ENCODE assay signal across 8 mouse cellular contexts in the genomic region with DNA sequence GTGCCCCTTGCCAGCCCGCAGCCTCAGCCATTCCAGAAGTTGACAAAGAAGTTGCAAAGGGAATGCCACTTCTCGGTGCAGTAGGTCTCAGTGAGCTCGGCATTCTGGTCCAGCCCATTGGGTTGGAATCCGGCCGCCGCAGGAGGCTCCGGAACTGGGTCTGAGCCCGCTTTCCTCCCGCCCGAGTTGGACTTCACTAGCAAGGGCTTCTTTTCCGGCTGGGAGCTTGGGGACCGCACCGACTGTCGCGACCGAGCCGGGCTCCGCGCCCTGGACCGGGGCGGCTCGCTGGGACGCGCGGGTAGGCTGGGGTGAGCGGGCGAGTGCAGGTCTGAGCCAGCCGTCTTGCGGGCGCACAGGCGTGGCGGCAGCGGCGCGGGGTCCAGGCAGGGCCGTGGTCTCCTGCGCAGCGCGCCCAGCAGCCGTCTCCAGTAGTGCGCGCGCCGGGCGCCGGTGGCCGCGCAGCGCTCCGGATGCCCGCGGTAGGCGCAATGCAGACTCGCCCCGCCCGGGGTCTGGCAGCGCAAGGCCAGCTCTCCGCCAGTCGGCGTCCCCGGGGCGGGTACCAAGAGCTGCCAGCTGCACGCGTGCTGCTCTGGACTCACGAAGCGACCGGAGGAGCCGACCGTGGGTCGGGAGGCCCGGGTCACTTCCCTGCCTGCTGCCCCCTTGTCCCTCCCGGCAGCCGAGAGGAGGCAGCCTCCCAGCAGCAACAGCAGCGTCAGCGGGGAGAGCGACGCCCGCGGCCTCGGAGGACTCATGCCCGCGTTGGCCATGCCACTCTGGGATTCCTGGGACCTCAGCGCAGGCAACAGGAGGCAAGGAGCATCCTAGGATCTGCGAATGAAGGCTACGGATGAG. TPM values are rescaled to one million over a fixed set of nuclear protein-coding genes. Genes with fewer than 3 reads are reported as not detected.
DNase-seq lines count a peak whose midpoint lies in the region; ATAC-seq and TF ChIP-seq lines count a peak whose summit lies in the region.

No protein-coding gene starts in this region.

- peak; percentile 93 for ATAC-seq in forebrain, embryonic 16.5 days
- ATAC-seq in lung, postnatal 0 days, result peak; percentile 80

- intact Hi-C loops in heart, postnatal 36 days (cut with DNase I), result loop anchor here (5.0 kb wide), 2 partner anchors 86 to 311 kb away; partner anchors contain the start of gene Tnks2

- no peaks in the 10 kb centered on the region for H3K27me3 ChIP-seq in forebrain, embryonic 16.5 days (replicated peaks; ENCODE audit: control insufficient read depth, insufficient read depth, low read length)
- H3K27me3 ChIP-seq in lung, postnatal 0 days (replicated peaks; ENCODE audit: insufficient read depth, low read length), result no peaks in the 10 kb centered on the region

- H3K36me3 ChIP-seq in forebrain, embryonic 16.5 days (ENCODE audit: control insufficient read depth, insufficient read depth), result no peaks in the 10 kb centered on the region
- no peaks in the 10 kb centered on the region for H3K36me3 ChIP-seq in lung, postnatal 0 days (ENCODE audit: insufficient read depth, low read length)

- peak overlapping the region; percentile 94 for H3K4me2 ChIP-seq in forebrain, embryonic 16.5 days (ENCODE audit: low read length)
- peak overlapping the region; percentile 79 for H3K4me2 ChIP-seq in lung, postnatal 0 days (replicated peaks; ENCODE audit: low read depth, low read length)

- peak; percentile 75 for TF ChIP-seq CTCF in lung, postnatal 0 days (IDR thresholded peaks at IDR 0.05)

- peak overlapping the region; percentile 95 for H3K27ac ChIP-seq in forebrain, embryonic 16.5 days (ENCODE audit: low read length)
- peak overlapping the region; percentile 87 for H3K27ac ChIP-seq in lung, postnatal 0 days (ENCODE audit: low read length)

- TF ChIP-seq EP300 in lung, postnatal 0 days (IDR thresholded peaks at IDR 0.05), result no peak

- peak; percentile 52 for DNase-seq in ES-CJ7 (ENCODE audit: low read depth, low spot score)
- DNase-seq in cerebellum, adult 11-12 months, result peak; percentile 84
- DNase-seq in heart, postnatal 36 days, result peak; percentile 76 to 82
- peak; percentile 86 for DNase-seq in layer of hippocampus, adult 9-11 months
- DNase-seq in lung, postnatal 0 days (ENCODE audit: low spot score), result peak; percentile 80
- DNase-seq in ovary, postnatal 14 days (ENCODE audit: low spot score), result peak; percentile 81
- peak; percentile 31 to 51 for DNase-seq in thymus, postnatal 10 days (ENCODE audit: low spot score in 2 of 2)

- no peaks in the 10 kb centered on the region for H3K9me3 ChIP-seq in forebrain, embryonic 16.5 days (ENCODE audit: control insufficient read depth, low read length)
- no peaks in the 10 kb centered on the region for H3K9me3 ChIP-seq in lung, postnatal 0 days (ENCODE audit: low read length)

- H3K4me1 ChIP-seq in forebrain, embryonic 16.5 days (replicated peaks; ENCODE audit: control insufficient read depth, insufficient read depth, low read length), result peaks cover 14% of the 10 kb centered on the region
- H3K4me1 ChIP-seq in lung, postnatal 0 days (ENCODE audit: insufficient read depth, low read depth, low read length), result no peaks in the 10 kb centered on the region; the same call in 1 of the 2 replicates

- peak overlapping the region; percentile 97 for H3K9ac ChIP-seq in forebrain, embryonic 16.5 days (replicated peaks; ENCODE audit: low read depth, low read length)
- H3K9ac ChIP-seq in lung, postnatal 0 days (replicated peaks; ENCODE audit: low read depth), result peak overlapping the region; percentile 59

- 0% methylated on average over 71 of the region's 85 CpGs for WGBS in forebrain, embryonic 16.5 days
- WGBS in lung, postnatal 0 days, result under 1% methylated on average over 78 of the region's 85 CpGs

- H3K4me3 ChIP-seq in forebrain, embryonic 16.5 days (replicated peaks; ENCODE audit: low read length), result peak overlapping the region; percentile 97
- H3K4me3 ChIP-seq in lung, postnatal 0 days (ENCODE audit: low read depth, low read length), result peak overlapping the region; percentile 70

RNA-seq across cellular contexts. Expression of gene Fgfbp3, which starts 0.7 kb away (rescaled TPM):
- polyA plus RNA-seq in forebrain, embryonic 16.5 days (2015; fragmentation: Nextera tagmentation; extraction: Ambion mirVana), result 26.3 and 29.3 TPM in 2 replicates
- 1 to 10 TPM; 1.3 to 2.9 TPM for total RNA-seq in heart, postnatal 36 days (2021)
- polyA plus RNA-seq in lung, postnatal 0 days (2015; fragmentation: Nextera tagmentation; extraction: Ambion mirVana), result 7.6 and 8.2 TPM in 2 replicates

RNA-seq across cellular contexts. Expression of gene Btaf1, which starts 7.2 kb away (rescaled TPM):
- 12.3 TPM in 2 replicates for polyA plus RNA-seq in forebrain, embryonic 16.5 days (2015; fragmentation: Nextera tagmentation; extraction: Ambion mirVana)
- 10 to 100 TPM; 10.3 to 10.9 TPM for total RNA-seq in heart, postnatal 36 days (2021)
- 6.4 and 7.2 TPM in 2 replicates for polyA plus RNA-seq in lung, postnatal 0 days (2015; fragmentation: Nextera tagmentation; extraction: Ambion mirVana)

Comparison
In these comparisons a context has a peak if more than half of its experiments do, and no peak if none do; other contexts are left out.
1. Peak in every context shown above with its lines: DNase-seq, ATAC-seq, H3K4me3 ChIP-seq and H3K27ac ChIP-seq.